Mouse (Mus musculus) kidney, adult 2 months (tissue): Measurements from ENCODE around the gene Mfap3. TPM values are rescaled to one million over a fixed set of nuclear protein-coding genes. Genes with fewer than 3 reads are reported as not detected.
A peak's percentile ranks its signal among the peaks of the same experiment; 100 is the strongest.

Source experiments
- DNase-seq: peaks from one replicate; pipeline ENCODE4 v3.0.0; 2021
- H3K27ac ChIP-seq: fragments of 200-500 bp; 2 replicates; pipeline ENCODE4 v1.5.1; 2012; ENCODE audit warnings: low read depth, low read length, control low read depth, inconsistent platforms; ENCODE audit not compliant: insufficient read depth
- H3K27me3 ChIP-seq: fragments of 200-500 bp; replicated peaks from 2 replicates; pipeline ENCODE4 v1.6.1; 2012; ENCODE audit warnings: mild to moderate bottlenecking, moderate library complexity, low read length, inconsistent platforms; ENCODE audit not compliant: control insufficient read depth, insufficient read depth
- H3K36me3 ChIP-seq: fragments of 200-500 bp; 2 replicates; pipeline ENCODE4 v1.6.1; 2012; ENCODE audit warnings: mild to moderate bottlenecking, moderate library complexity, low read length, inconsistent platforms; ENCODE audit not compliant: control insufficient read depth, insufficient read depth
- H3K4me1 ChIP-seq: fragments of 200-500 bp; 2 replicates; pipeline ENCODE4 v1.6.1; 2011; ENCODE audit warnings: low read length; ENCODE audit not compliant: control insufficient read depth, insufficient read depth
- H3K4me3 ChIP-seq: fragments of 200-500 bp; 2 replicates; pipeline ENCODE4 v1.5.1; 2011; ENCODE audit warnings: mild to moderate bottlenecking, low read depth, low read length, control low read depth; ENCODE audit not compliant: insufficient read depth
- CTCF ChIP-seq: fragments of 200-500 bp; conservative IDR thresholded peaks from 2 replicates; pipeline ENCODE4 v1.5.1; 2011; ENCODE audit warnings: low read depth, mild to moderate bottlenecking, control low read depth, low read length, moderate library complexity, mixed read lengths; ENCODE audit not compliant: insufficient read depth, insufficient read length
- POLR2A ChIP-seq: fragments of 200-500 bp; IDR thresholded peaks from one replicate; pipeline ENCODE4 v1.6.1; 2011; ENCODE audit warnings: low read depth, low read length, control low read depth
- WGBS: fragments of 180-500 bp; shearing (Covaris S2); methylation state at CpG from one replicate; pipeline ENCODE4 v1.1.7; 2018; 5-methylcytosine and 5-hydroxymethylcytosine counted together
- polyA plus RNA-seq: library from polyadenylated mRNA; depleted of rRNA; stranded (reverse); fragments of >200 nt; gene quantifications from 2 replicates; pipeline ENCODE4 v1.2.3, GENCODE M21; 2012; rRNA removed

The Mfap3 gene
- 10.6 and 11.2 TPM in 2 replicates for polyA plus RNA-seq

DNA sequence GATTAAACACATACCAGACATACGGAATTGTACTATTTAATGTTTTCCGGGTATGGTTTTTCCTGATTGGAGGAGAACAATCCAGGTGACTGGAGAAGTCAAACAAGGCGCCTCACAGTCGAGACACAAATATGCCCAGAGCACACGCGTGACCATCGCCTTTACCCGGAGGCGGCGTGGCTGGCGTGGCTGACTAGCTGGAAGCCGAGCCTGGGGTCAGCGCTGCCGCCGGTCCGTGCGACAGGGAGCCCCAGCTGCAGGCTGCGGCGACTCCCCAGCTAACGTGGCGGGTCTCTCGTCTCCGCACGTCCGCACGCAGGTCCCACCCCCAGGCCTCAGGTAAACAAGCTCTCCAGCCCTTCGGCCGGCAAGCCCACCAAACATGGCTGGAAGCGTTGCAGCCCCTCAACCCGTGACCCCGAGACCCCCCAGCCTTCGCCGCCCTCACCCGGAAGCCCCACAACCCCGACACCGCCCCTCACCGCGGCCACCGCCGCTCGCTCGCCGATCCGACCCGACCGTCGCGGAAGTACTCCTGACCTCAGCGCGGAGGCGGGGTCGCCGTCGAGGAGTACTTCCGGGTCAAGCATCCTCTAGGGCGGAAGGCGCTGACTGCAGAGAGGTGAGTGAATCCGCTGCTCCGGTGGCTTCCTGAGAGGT, at the start of gene Mfap3, which contains the start of gene Fam114a2:
Gene Mfap3 (plus strand): TSS at position 574 of the 660 bp plus-strand sequence.
Gene Fam114a2 (minus strand): TSS at position 527 of the 660 bp plus-strand sequence.
- DNase-seq: peak; percentile 96
- H3K27ac ChIP-seq: peak within 1 kb of the TSS; percentile 62
- WGBS: under 1% methylated on average over 59 of the region's 59 CpGs
- no peaks in the 10 kb centered on the region; the same call in 1 of the 2 replicates for H3K4me1 ChIP-seq
- H3K27me3 ChIP-seq: no peaks in the 10 kb centered on the region
- no peaks in the 10 kb centered on the region for H3K36me3 ChIP-seq
- TF ChIP-seq POLR2A (peak; percentile 32), CTCF (no peak)
- peak within 1 kb of the TSS; percentile 97 for H3K4me3 ChIP-seq

DNA sequence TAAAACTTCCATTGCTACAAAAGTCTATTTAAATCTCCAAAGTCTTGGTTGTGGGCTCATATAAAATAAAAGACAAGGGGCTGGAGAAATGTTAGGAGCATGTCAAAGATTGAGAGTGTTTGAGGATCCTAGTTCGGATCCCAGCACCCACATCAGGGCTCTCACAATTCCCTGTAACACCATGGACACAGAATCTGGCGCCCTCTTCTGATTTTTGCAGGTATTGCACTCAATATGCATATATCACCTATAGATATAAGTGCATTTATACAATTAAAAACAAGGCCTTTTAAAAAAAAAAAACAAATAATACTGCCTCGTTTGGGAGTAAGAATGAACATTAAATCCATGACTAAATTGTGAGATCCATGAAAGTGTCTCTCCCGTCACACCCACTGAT, 49.8 kb upstream of the Mfap3 start:
- TF ChIP-seq CTCF: 0 out of 2 replicates have a peak, but pooled peaks have one; percentile 7
- no peak for TF ChIP-seq POLR2A
- Histone ChIP-seq H3K27ac (no peak overlapping the region), H3K4me1 (no peaks in the 10 kb centered on the region), H3K4me3 (no peak overlapping the region), H3K36me3 (no peaks in the 10 kb centered on the region), H3K27me3 (no peaks in the 10 kb centered on the region)
- WGBS: 81% methylated on average over 4 of the region's 4 CpGs
- no peak for DNase-seq

GRCm38 (mm10) chr11:57470056-57470455, 48.4 kb upstream of the Mfap3 start:
- WGBS: 56% methylated on average over 6 of the region's 6 CpGs
- TF ChIP-seq POLR2A: no peak
- TF ChIP-seq CTCF: no peak
- Histone ChIP-seq H3K4me3 (no peak overlapping the region), H3K36me3 (no peaks in the 10 kb centered on the region), H3K4me1 (no peaks in the 10 kb centered on the region), H3K27me3 (no peaks in the 10 kb centered on the region), H3K27ac (no peak overlapping the region)
- DNase-seq: no peak

- no peak for DNase-seq
- no peaks in the 10 kb centered on the region for H3K27me3 ChIP-seq
- 83% methylated on average over 6 of the region's 7 CpGs for WGBS
These were observed 47.5 kb upstream of the Mfap3 start for GRCm38 (mm10) chr11:57470979-57471378.

DNA sequence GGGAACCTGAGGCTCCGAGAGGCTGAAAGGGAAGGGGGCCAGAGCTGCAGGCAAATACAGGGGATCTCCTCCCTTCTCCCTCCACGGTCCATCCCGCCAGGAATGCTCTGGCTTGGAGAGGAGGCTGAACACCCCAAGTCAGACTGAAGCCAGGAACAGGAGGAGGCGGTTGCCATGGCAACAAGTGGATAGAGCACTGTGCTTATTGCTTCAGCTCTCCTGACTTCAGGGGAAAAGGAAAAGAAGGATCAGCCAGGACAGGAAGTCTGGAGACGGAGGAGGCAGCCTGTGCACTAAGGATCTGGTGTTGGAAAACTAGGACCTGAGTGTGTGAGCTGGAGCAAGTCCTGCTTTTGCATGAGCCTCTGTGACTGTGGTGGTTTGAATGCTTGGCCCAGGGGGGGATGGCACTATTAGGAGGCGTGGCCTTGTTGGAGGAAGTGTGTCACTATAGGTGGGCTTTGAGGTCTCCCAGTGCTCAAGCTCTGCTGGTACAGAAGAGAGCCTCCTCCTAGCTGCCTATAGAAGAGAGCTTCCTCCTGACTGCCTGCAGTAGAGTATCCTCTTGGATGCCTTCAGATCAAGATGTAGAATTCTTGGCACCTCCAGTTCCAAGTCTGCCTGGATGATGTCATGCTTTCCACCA, 44.0 kb upstream of the Mfap3 start:
- 68% methylated on average over 6 of the region's 6 CpGs for WGBS
- DNase-seq: no peak
- no peak overlapping the region for H3K27ac ChIP-seq
- no peak for TF ChIP-seq CTCF
- no peak for TF ChIP-seq POLR2A
- no peaks in the 10 kb centered on the region for H3K27me3 ChIP-seq
- no peak overlapping the region for H3K4me3 ChIP-seq
- no peaks in the 10 kb centered on the region for H3K4me1 ChIP-seq
- H3K36me3 ChIP-seq: no peaks in the 10 kb centered on the region

More at GRCm38 (mm10) chr11:57470979-57471378, 47.5 kb upstream of the Mfap3 start:
- H3K4me3 ChIP-seq: no peak overlapping the region
- no peaks in the 10 kb centered on the region for H3K4me1 ChIP-seq
- no peak overlapping the region for H3K27ac ChIP-seq
- TF ChIP-seq CTCF: no peak
- no peak for TF ChIP-seq POLR2A
- no peaks in the 10 kb centered on the region for H3K36me3 ChIP-seq

GRCm38 (mm10) chr11:57475119-57475518, 43.3 kb upstream of the Mfap3 start:
- 40% methylated on average over 6 of the region's 6 CpGs for WGBS
- Histone ChIP-seq H3K27ac (no peak overlapping the region), H3K4me3 (no peak overlapping the region), H3K4me1 (no peaks in the 10 kb centered on the region), H3K27me3 (no peaks in the 10 kb centered on the region), H3K36me3 (no peaks in the 10 kb centered on the region)
- peak; percentile 27 for DNase-seq
- TF ChIP-seq POLR2A (no peak), CTCF (peak; percentile 59)

DNA sequence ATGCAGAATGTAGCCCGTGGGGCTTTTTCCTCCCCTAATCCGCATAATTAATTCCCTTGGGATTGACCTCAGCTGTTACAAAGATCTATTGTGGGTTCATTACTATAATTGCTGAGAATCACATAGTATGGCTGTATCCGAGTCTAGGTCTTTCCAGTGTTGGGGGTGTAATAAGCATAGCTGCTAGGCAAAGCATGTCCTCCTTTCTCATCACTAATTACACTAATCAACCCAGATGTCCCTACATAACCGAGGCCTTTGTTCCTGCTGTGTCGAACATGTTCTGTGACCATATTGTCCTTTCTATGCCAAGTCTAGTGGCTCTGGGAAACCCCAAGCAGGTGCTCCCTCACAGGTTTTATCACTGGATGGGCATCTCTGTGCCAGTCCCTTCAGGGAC, 40.4 kb upstream of the Mfap3 start:
- TF ChIP-seq POLR2A (no peak), CTCF (no peak)
- Histone ChIP-seq H3K27me3 (no peaks in the 10 kb centered on the region), H3K27ac (no peak overlapping the region), H3K36me3 (no peaks in the 10 kb centered on the region), H3K4me3 (no peak overlapping the region), H3K4me1 (no peaks in the 10 kb centered on the region)
- DNase-seq: no peak
- WGBS: 84% methylated on average over 5 of the region's 5 CpGs
